In the genomic region with DNA sequence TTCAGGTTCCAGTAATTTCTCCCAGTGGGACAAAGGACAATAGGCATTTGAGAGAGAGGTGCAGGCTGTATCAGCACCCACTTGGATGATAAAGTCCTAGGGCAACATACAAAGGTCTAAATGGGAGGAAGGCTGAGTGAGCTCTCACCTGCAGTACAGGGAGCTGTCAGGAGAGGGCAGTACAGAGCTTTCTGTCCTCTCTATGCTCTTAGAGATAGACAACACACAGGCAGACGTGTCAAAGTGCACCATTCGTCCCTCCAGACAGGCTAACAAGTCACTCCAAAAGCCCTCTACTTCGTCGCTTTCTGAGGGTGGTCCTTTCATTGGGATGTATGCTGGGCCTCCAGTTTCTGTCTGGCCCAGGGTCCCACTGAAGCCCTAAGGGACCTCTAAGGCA, we compare ENCODE assay signal across 8 mouse cellular contexts.
DNase-seq lines count a peak whose midpoint lies in the region; ATAC-seq and TF ChIP-seq lines count a peak whose summit lies in the region.

No protein-coding gene starts in this region.

- TF ChIP-seq CTCF in bone marrow, adult 2 months (IDR thresholded peaks at IDR 0.05; ENCODE audit: control insufficient read depth, insufficient read depth, low read length), result peak; percentile 50; the same call in 1 of the 2 replicates
- TF ChIP-seq CTCF in lung, postnatal 0 days (IDR thresholded peaks at IDR 0.05), result peak; percentile 78
- peak; percentile 77 for TF ChIP-seq CTCF in stomach, postnatal 0 days (IDR thresholded peaks at IDR 0.05; ENCODE audit: low read depth)

- no peaks in the 10 kb centered on the region for H3K4me1 ChIP-seq in liver, embryonic 11.5 days (replicated peaks; ENCODE audit: control insufficient read depth, insufficient read depth, low read length)
- no peaks in the 10 kb centered on the region for H3K4me1 ChIP-seq in bone marrow, adult 2 months (ENCODE audit: control insufficient read depth, insufficient read depth, low read length)
- no peaks in the 10 kb centered on the region for H3K4me1 ChIP-seq in lung, postnatal 0 days (ENCODE audit: insufficient read depth, low read depth, low read length)
- no peaks in the 10 kb centered on the region for H3K4me1 ChIP-seq in stomach, postnatal 0 days (replicated peaks; ENCODE audit: control insufficient read depth, insufficient read depth)

- H3K4me3 ChIP-seq in liver, embryonic 11.5 days (ENCODE audit: low read depth, low read length), result no peak overlapping the region
- no peak overlapping the region for H3K4me3 ChIP-seq in bone marrow, adult 2 months (replicated peaks; ENCODE audit: control insufficient read depth, low read depth, low read length)
- no peak overlapping the region for H3K4me3 ChIP-seq in lung, postnatal 0 days (ENCODE audit: low read depth, low read length)
- no peak overlapping the region for H3K4me3 ChIP-seq in stomach, postnatal 0 days (ENCODE audit: low read depth, low read length)

- H3K27ac ChIP-seq in liver, embryonic 11.5 days (ENCODE audit: low read depth, low read length), result no peak overlapping the region
- H3K27ac ChIP-seq in bone marrow, adult 2 months (ENCODE audit: control insufficient read depth, insufficient read depth, low read depth, low read length, poor library complexity), result no peak overlapping the region
- H3K27ac ChIP-seq in lung, postnatal 0 days (ENCODE audit: low read length), result no peak overlapping the region
- H3K27ac ChIP-seq in stomach, postnatal 0 days (replicated peaks), result no peak overlapping the region

- no peaks in the 10 kb centered on the region for H3K9me3 ChIP-seq in liver, embryonic 11.5 days (ENCODE audit: control insufficient read depth, low read length)
- H3K9me3 ChIP-seq in lung, postnatal 0 days (ENCODE audit: low read length), result no peaks in the 10 kb centered on the region
- H3K9me3 ChIP-seq in stomach, postnatal 0 days (ENCODE audit: control insufficient read depth, low read length), result no peaks in the 10 kb centered on the region

- no peak for ATAC-seq in liver, embryonic 11.5 days (replicated peaks; ENCODE audit: low FRiP score)
- no peak for ATAC-seq in lung, postnatal 0 days
- no peak for ATAC-seq in stomach, postnatal 0 days (ENCODE audit: low FRiP score, low TSS enrichment)

- H3K9ac ChIP-seq in liver, embryonic 11.5 days (ENCODE audit: low read depth, low read length), result no peak overlapping the region
- H3K9ac ChIP-seq in lung, postnatal 0 days (replicated peaks; ENCODE audit: low read depth), result no peak overlapping the region
- no peak overlapping the region for H3K9ac ChIP-seq in stomach, postnatal 0 days (ENCODE audit: low read length)

- no peak overlapping the region for H3K4me2 ChIP-seq in liver, embryonic 11.5 days
- no peak overlapping the region for H3K4me2 ChIP-seq in lung, postnatal 0 days (replicated peaks; ENCODE audit: low read depth, low read length)
- H3K4me2 ChIP-seq in stomach, postnatal 0 days (replicated peaks; ENCODE audit: low read depth), result no peak overlapping the region

- DNase-seq in cerebellum, adult 11 months, result peak; percentile 46
- no peak for DNase-seq in cerebellum, adult 11-12 months
- DNase-seq in liver, result peak; percentile 41
- no peak for DNase-seq in liver, embryonic 11.5 days (ENCODE audit: low spot score)
- DNase-seq in gastrocnemius, postnatal 14 days, result peak; percentile 32
- peak; percentile 26 for DNase-seq in lung, postnatal 0 days (ENCODE audit: low spot score)
- DNase-seq in stomach, postnatal 0 days (ENCODE audit: low spot score), result peak; percentile 53

- intact Hi-C loops in gastrocnemius, postnatal 14 days (cut with DNase I; ENCODE audit: low total_unique reads), result no loop called here

- 26% methylated on average over 4 of the region's 4 CpGs for WGBS in liver, embryonic 11.5 days
- WGBS in bone marrow, adult 2 months, result 40% methylated on average over 4 of the region's 4 CpGs
- 20% methylated on average over 4 of the region's 4 CpGs for WGBS in lung, postnatal 0 days
- WGBS in stomach, postnatal 0 days, result 15% methylated on average over 4 of the region's 4 CpGs

- no peak for TF ChIP-seq POLR2A in bone marrow, adult 2 months (IDR thresholded peaks at IDR 0.05; ENCODE audit: borderline replicate concordance, control insufficient read depth, low read depth, low read length)

- no peaks in the 10 kb centered on the region for H3K36me3 ChIP-seq in liver, embryonic 11.5 days (ENCODE audit: control insufficient read depth, insufficient read depth, low read length)
- no peaks in the 10 kb centered on the region for H3K36me3 ChIP-seq in lung, postnatal 0 days (ENCODE audit: insufficient read depth, low read length)
- H3K36me3 ChIP-seq in stomach, postnatal 0 days (ENCODE audit: control insufficient read depth, insufficient read depth, low read length), result no peaks in the 10 kb centered on the region

- no peak for TF ChIP-seq EP300 in lung, postnatal 0 days (IDR thresholded peaks at IDR 0.05)
- TF ChIP-seq EP300 in stomach, postnatal 0 days (optimal IDR thresholded peaks at IDR 0.05), result no peak

- H3K27me3 ChIP-seq in liver, embryonic 11.5 days (replicated peaks; ENCODE audit: control insufficient read depth, insufficient read depth, low read length), result no peaks in the 10 kb centered on the region
- no peaks in the 10 kb centered on the region for H3K27me3 ChIP-seq in lung, postnatal 0 days (replicated peaks; ENCODE audit: insufficient read depth, low read length)
- H3K27me3 ChIP-seq in stomach, postnatal 0 days (ENCODE audit: control insufficient read depth, insufficient read depth, low read length), result no peaks in the 10 kb centered on the region

Comparison
In these comparisons a context has a peak if more than half of its experiments do, and no peak if none do; other contexts are left out.
1. DNase-seq: peak in cerebellum, adult 11 months (single experiment), liver (single experiment), gastrocnemius, postnatal 14 days (single experiment), lung, postnatal 0 days (single experiment) and stomach, postnatal 0 days (single experiment); none in cerebellum, adult 11-12 months (single experiment) and liver, embryonic 11.5 days (single experiment).
2. Peak in every context shown above with its lines, with median percentiles within 50 percentile points of each other: CTCF ChIP-seq.